Mouse (Mus musculus) midbrain, embryonic 10.5 days (tissue): ENCODE measurements around the gene Srek1ip1. TPM values are rescaled to one million over a fixed set of nuclear protein-coding genes. Genes with fewer than 3 reads are reported as not detected.

ENCODE experiments used
- DNase-seq: peaks from one replicate; pipeline ENCODE4 v3.0.0-alpha.2; 2017; ENCODE audit warnings: low spot score
- H3K27ac ChIP-seq: fragments of 300-500 bp; sonication (generic); replicated peaks from 2 replicates; pipeline ENCODE4 v1.5.1; 2016; ENCODE audit warnings: mild to moderate bottlenecking
- H3K27me3 ChIP-seq: fragments of 300-500 bp; sonication (generic); 2 replicates; pipeline ENCODE4 v1.6.1; 2016; ENCODE audit warnings: low read depth, mild to moderate bottlenecking; ENCODE audit not compliant: poor library complexity, severe bottlenecking
- H3K36me3 ChIP-seq: fragments of 300-500 bp; sonication (generic); 2 replicates; pipeline ENCODE4 v1.6.1; 2016; ENCODE audit warnings: mild to moderate bottlenecking, moderate library complexity
- H3K4me1 ChIP-seq: fragments of 300-500 bp; sonication (generic); 2 replicates; pipeline ENCODE4 v1.6.1; 2016
- H3K4me3 ChIP-seq: fragments of 300-500 bp; sonication (generic); 2 replicates; pipeline ENCODE4 v1.5.1; 2016; ENCODE audit warnings: mild to moderate bottlenecking, moderate library complexity
- H3K9me3 ChIP-seq: fragments of 300-500 bp; sonication (generic); replicated peaks from 2 replicates; pipeline ENCODE4 v1.6.1; 2016; ENCODE audit warnings: mild to moderate bottlenecking
- WGBS: fragments of 180-500 bp; shearing (Covaris S2); methylation state at CpG from one replicate; pipeline ENCODE4 v1.1.7; 2016; 5-methylcytosine and 5-hydroxymethylcytosine counted together
- polyA plus RNA-seq: library from polyadenylated mRNA; unstranded; fragments of >200 nt; fragmentation: Nextera tagmentation; extraction: Ambion mirVana; gene quantifications from 2 replicates; pipeline ENCODE4 v1.2.1, GENCODE M21; 2016

Gene Srek1ip1
- polyA plus RNA-seq, 1 experiment from 2014 or later: 20.6 TPM

- WGBS: 10% methylated on average over 8 of the region's 8 CpGs
- Histone ChIP-seq H3K36me3 (peaks cover 9% of the 10 kb centered on the region; the same call in 1 of the 2 replicates), H3K9me3 (no peaks in the 10 kb centered on the region), H3K27ac (peak overlapping the region; percentile 98), H3K4me1 (peaks cover 27% of the 10 kb centered on the region), H3K27me3 (no peaks in the 10 kb centered on the region), H3K4me3 (peak overlapping the region; percentile 76)
- no peak for DNase-seq
Measured at GRCm38 (mm10) chr13:104816270-104816634, 24.0 kb downstream of the Srek1ip1 start.

DNA sequence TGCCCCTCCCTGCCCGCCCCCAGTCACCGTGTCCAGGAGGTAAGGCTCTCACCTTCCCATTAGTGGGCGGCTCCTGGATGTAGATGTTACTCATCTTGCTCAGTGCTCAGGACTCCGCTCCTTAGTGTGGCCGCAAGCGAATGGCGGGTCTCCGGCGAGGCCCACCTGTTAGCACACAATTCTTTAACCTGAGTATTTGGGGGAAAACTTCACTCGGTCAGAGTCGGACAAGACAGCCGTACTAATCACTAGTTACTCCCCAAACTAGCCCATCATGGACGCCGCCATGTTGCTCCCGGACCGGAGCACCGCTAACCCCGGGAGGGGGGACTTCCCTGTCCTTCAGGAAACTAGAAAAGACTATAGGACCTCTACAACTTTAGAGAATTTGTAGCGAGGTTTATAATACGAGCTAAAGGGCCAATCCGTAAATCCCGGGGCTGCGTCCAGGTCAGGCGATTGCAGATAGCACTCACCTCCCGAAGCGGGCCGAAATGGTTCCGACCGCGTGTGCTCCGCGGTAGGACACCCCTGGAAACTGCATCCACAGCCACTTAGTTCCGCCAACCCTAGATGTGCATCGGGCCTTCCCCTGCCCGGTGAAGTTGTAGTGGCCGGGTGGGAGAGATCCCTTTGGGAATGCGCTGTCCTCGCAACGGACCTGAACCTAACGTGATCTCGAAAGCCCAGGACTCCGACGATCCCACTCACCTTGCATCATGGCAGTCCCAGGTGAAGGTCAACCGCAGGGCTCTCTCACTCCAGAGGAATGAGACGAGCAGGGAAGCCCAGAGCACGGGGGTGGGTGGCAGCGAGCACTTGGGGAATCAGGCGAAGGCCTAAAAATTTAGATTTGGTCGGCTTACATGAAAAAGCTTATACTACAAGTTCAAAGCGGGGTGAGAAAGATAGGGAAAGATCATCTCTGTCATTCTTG is 24.6 kb downstream of the Srek1ip1 start, which contains the start of gene Cwc27:
Cwc27 (minus strand) TSS at position 508 of the 937 bp plus-strand sequence.
- peaks cover 27% of the 10 kb centered on the region for H3K4me1 ChIP-seq
- H3K36me3 ChIP-seq: peaks cover 9% of the 10 kb centered on the region; the same call in 1 of the 2 replicates
- H3K27me3 ChIP-seq: no peaks in the 10 kb centered on the region
- H3K27ac ChIP-seq: peak within 1 kb of the TSS; percentile 98
- WGBS: under 1% methylated on average over 50 of the region's 50 CpGs
- peak; percentile 85 for DNase-seq
- H3K9me3 ChIP-seq: no peaks in the 10 kb centered on the region
- H3K4me3 ChIP-seq: peak within 1 kb of the TSS; percentile 76

GRCm38 (mm10) chr13:104817696-104818095 is 25.4 kb downstream of the Srek1ip1 start:
- peaks cover 34% of the 10 kb centered on the region for H3K4me1 ChIP-seq
- H3K4me3 ChIP-seq: peak overlapping the region; percentile 76
- H3K27me3 ChIP-seq: no peaks in the 10 kb centered on the region
- peak overlapping the region; percentile 98 for H3K27ac ChIP-seq
- no peaks in the 10 kb centered on the region for H3K9me3 ChIP-seq
- H3K36me3 ChIP-seq: peaks cover 11% of the 10 kb centered on the region; the same call in 1 of the 2 replicates
- no peak for DNase-seq
- WGBS: 61% methylated on average over 12 of the region's 12 CpGs

DNA sequence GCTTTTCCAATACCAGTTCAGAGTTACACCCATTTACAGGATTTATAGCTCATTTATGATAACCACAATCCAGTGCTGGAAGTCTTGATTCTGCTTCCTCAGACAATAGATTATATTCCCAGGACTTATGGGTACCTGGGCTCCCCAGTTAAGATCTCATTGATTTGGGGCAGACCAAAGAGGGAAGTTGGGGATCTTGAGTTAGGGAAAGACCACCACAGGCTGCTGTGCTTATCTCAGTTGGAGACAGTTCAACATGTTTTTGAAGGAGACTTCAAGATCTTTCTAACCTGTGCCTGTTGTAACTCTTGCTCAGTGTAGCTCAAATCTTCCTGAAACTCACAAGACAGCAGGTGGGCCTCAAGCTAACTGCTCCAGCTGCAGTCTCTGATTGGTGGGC is 28.9 kb downstream of the Srek1ip1 start:
- H3K4me1 ChIP-seq: peaks cover 27% of the 10 kb centered on the region

GRCm38 (mm10) chr13:104821908-104822307 is 29.6 kb downstream of the Srek1ip1 start:
- Histone ChIP-seq H3K27ac (no peak overlapping the region), H3K9me3 (peaks cover under 1% of the 10 kb centered on the region; the same call in 1 of the 2 replicates), H3K4me3 (no peak overlapping the region), H3K36me3 (peaks cover 30% of the 10 kb centered on the region), H3K4me1 (peaks cover 26% of the 10 kb centered on the region), H3K27me3 (no peaks in the 10 kb centered on the region)
- DNase-seq: no peak
- WGBS: 91% methylated on average over 1 of the region's 1 CpGs

More for the DNA sequence above, 28.9 kb downstream of the Srek1ip1 start:
- H3K9me3 ChIP-seq: no peaks in the 10 kb centered on the region
- H3K36me3 ChIP-seq: peaks cover 27% of the 10 kb centered on the region
- no peaks in the 10 kb centered on the region for H3K27me3 ChIP-seq
- DNase-seq: no peak
- no peak overlapping the region for H3K27ac ChIP-seq
- H3K4me3 ChIP-seq: no peak overlapping the region

GRCm38 (mm10) chr13:104822411-104822838 is 30.1 kb downstream of the Srek1ip1 start:
- peaks cover 24% of the 10 kb centered on the region for H3K4me1 ChIP-seq
- 38% methylated on average over 8 of the region's 8 CpGs for WGBS
- peak overlapping the region; percentile 46; the same call in 1 of the 2 replicates for H3K27ac ChIP-seq
- no peaks in the 10 kb centered on the region for H3K27me3 ChIP-seq
- DNase-seq: peak; percentile 23
- peaks cover 35% of the 10 kb centered on the region for H3K36me3 ChIP-seq
- no peak overlapping the region for H3K4me3 ChIP-seq
- H3K9me3 ChIP-seq: peaks cover 5% of the 10 kb centered on the region; the same call in 1 of the 2 replicates

DNA sequence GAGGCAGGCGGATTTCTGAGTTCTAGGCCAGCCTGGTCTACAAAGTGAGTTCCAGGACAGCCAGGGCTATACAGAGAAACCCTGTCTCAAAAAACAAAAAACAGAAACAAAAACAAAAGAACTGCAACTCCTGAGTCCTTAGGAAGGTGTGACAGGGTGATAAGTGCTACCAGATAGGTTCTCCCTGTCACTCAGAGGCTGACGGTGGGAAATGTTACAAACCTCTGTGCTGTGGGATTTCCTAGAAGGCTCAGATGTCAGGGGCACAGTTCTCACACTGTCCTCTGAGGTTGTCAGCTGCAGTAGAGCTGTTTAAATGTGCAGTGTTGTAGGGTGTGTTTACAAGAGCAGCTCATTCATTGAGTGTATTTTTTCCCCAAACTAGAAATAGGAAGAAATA is 33.2 kb downstream of the Srek1ip1 start:
- H3K36me3 ChIP-seq: peaks cover 62% of the 10 kb centered on the region
- peaks cover 13% of the 10 kb centered on the region; the same call in 1 of the 2 replicates for H3K9me3 ChIP-seq
- peaks cover 10% of the 10 kb centered on the region for H3K4me1 ChIP-seq
- DNase-seq: no peak
- no peak overlapping the region for H3K27ac ChIP-seq
- H3K27me3 ChIP-seq: no peaks in the 10 kb centered on the region
- H3K4me3 ChIP-seq: no peak overlapping the region
- 86% methylated on average over 2 of the region's 2 CpGs for WGBS

DNA sequence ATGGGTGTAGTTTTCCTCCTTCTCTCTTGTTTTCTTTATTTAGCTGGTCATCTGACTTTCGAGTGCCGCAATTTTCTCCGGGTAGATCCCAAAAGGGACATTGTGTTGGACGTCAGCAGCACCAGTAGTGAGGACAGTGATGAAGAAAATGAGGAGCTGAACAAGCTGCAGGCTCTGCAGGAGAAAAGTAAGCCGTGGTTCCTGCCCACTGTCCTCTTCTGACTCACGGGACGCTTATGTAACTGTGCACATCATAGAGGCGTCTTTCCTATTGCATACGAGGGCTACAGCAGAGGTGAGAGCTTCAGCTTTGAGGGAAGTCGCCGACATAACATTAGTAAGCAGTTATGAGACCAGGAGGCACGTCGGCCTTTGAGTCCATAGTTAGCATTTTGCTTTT is 40.5 kb downstream of the Srek1ip1 start:
- Histone ChIP-seq H3K27me3 (no peaks in the 10 kb centered on the region), H3K27ac (no peak overlapping the region), H3K9me3 (peaks cover 5% of the 10 kb centered on the region; the same call in 1 of the 2 replicates), H3K36me3 (peaks cover 88% of the 10 kb centered on the region), H3K4me3 (no peak overlapping the region), H3K4me1 (no peaks in the 10 kb centered on the region)
- WGBS: 94% methylated on average over 13 of the region's 13 CpGs
- DNase-seq: no peak

DNA sequence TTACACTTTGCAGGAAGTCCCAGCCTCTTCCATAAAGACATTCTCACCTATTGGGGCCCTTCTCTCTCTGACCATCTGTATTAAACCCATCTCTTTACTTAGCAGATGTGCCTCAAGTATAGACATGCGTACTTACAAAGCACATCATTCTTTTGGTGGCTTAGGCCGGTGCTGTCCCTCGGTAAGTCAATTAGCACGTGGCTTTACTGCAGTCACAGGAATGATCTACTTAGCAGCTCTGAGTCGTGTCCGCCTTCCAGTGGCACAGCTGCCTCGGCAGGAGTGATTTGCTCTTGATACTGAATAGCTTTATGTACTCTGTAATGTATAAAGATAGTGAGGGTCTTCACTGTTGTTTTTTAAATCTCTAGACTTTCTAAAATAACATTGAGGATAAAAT is 45.3 kb downstream of the Srek1ip1 start:
- DNase-seq: no peak
- H3K4me1 ChIP-seq: no peaks in the 10 kb centered on the region
- WGBS: 77% methylated on average over 7 of the region's 7 CpGs
- H3K27me3 ChIP-seq: no peaks in the 10 kb centered on the region
- peaks cover 55% of the 10 kb centered on the region for H3K36me3 ChIP-seq
- H3K27ac ChIP-seq: no peak overlapping the region
- H3K4me3 ChIP-seq: no peak overlapping the region
- H3K9me3 ChIP-seq: no peaks in the 10 kb centered on the region

DNA sequence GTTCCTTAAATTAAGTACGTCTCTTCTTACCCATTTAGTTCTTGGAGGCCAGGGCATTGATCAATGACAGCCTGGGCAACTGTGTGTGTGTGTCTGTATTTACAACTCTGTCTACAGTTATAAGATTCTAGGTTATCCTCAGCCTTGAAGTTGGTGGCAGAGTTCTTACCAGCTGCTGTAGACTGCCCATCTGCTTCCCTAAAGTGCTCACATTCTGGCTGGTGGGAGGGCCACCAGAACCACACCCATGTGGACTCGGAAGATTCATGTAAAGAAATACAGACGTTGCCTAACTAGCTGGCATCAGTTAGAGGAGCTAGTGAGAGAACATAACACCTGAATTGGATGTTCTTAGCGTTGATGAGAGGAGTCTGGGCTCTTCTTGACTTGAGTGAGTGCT is 49.7 kb downstream of the Srek1ip1 start:
- H3K4me3 ChIP-seq: no peak overlapping the region
- H3K36me3 ChIP-seq: peaks cover 20% of the 10 kb centered on the region
- no peaks in the 10 kb centered on the region for H3K27me3 ChIP-seq
- H3K9me3 ChIP-seq: no peaks in the 10 kb centered on the region
- no peak overlapping the region for H3K27ac ChIP-seq
- H3K4me1 ChIP-seq: no peaks in the 10 kb centered on the region
- 80% methylated on average over 4 of the region's 4 CpGs for WGBS
- no peak for DNase-seq

GRCm38 (mm10) chr13:104843295-104844089 is 51.2 kb downstream of the Srek1ip1 start:
- Histone ChIP-seq H3K9me3 (no peaks in the 10 kb centered on the region), H3K27me3 (no peaks in the 10 kb centered on the region), H3K27ac (no peak overlapping the region), H3K36me3 (peaks cover 5% of the 10 kb centered on the region), H3K4me3 (no peak overlapping the region), H3K4me1 (no peaks in the 10 kb centered on the region)
- no peak for DNase-seq
- 94% methylated on average over 9 of the region's 13 CpGs for WGBS

DNA sequence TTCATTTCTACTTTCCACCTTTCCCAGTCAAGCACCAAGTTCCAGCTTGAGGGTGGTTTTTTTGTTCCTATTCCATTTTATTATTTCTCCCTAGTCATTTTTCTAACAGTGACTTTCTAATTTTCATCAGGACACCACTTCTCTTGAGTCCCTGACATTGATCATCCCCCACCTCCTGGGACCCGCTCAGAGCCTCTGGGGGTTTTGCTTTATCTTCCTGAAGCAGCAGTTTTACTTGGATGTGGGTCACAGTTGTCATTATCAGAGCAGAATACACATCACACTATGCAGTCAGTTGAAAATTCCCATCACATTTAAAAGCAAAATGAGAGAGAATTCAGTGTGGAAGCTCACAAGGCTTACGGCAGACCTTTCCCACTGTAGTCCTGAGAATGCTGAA is 61.4 kb downstream of the Srek1ip1 start:
- Histone ChIP-seq H3K4me1 (no peaks in the 10 kb centered on the region), H3K9me3 (no peaks in the 10 kb centered on the region), H3K4me3 (no peak overlapping the region), H3K27ac (no peak overlapping the region), H3K36me3 (no peaks in the 10 kb centered on the region), H3K27me3 (no peaks in the 10 kb centered on the region)
- 84% methylated on average over 2 of the region's 2 CpGs for WGBS
- DNase-seq: no peak
